Mouse (Mus musculus) lung, embryonic 16.5 days (tissue): ENCODE data around the gene Ogfrl1. TPM values are rescaled to one million over a fixed set of nuclear protein-coding genes. Genes with fewer than 3 reads are reported as not detected.

Experiments used
- ATAC-seq: fragments of 200-750 bp; cut with Nextera tagmentation; 2 replicates; pipeline ENCODE4 v1.8.0; 2017; ENCODE audit warnings: low read depth, mild to moderate bottlenecking, moderate library complexity
- H3K27ac ChIP-seq: fragments of 300-500 bp; sonication (generic); 2 replicates; pipeline ENCODE4 v1.5.1; 2014; ENCODE audit warnings: mild to moderate bottlenecking, control low read depth, low read length
- H3K27me3 ChIP-seq: fragments of 300-500 bp; sonication (generic); 2 replicates; pipeline ENCODE4 v1.6.1; 2014; ENCODE audit warnings: low read depth, low read length, mixed read lengths; ENCODE audit not compliant: control insufficient read depth, insufficient read depth
- H3K36me3 ChIP-seq: fragments of 300-500 bp; sonication (generic); 2 replicates; pipeline ENCODE4 v1.6.1; 2014; ENCODE audit warnings: low read length; ENCODE audit not compliant: control insufficient read depth, insufficient read depth
- H3K4me1 ChIP-seq: fragments of 300-500 bp; sonication (generic); replicated peaks from 2 replicates; pipeline ENCODE4 v1.6.1; 2014; ENCODE audit warnings: low read length, mixed read lengths; ENCODE audit not compliant: control insufficient read depth, insufficient read depth
- H3K4me2 ChIP-seq: fragments of 300-500 bp; sonication (generic); 2 replicates; pipeline ENCODE4 v1.6.1; 2014; ENCODE audit warnings: low read depth, low read length, control low read depth
- H3K4me3 ChIP-seq: fragments of 300-500 bp; sonication (generic); 2 replicates; pipeline ENCODE4 v1.5.1; 2014; ENCODE audit warnings: mild to moderate bottlenecking, low read length, control low read depth
- H3K9ac ChIP-seq: fragments of 300-500 bp; sonication (generic); 2 replicates; pipeline ENCODE4 v1.6.1; 2014; ENCODE audit warnings: low read length, control low read depth
- H3K9me3 ChIP-seq: fragments of 300-500 bp; sonication (generic); 2 replicates; pipeline ENCODE4 v1.6.1; 2016; ENCODE audit warnings: low read length; ENCODE audit not compliant: control insufficient read depth
- WGBS: fragments of 180-500 bp; shearing (Covaris S2); extraction: QIAGEN DNeasy Blood & Tissue Kit; methylation state at CpG from one replicate; pipeline ENCODE4 v1.1.7; 2014; 5-methylcytosine and 5-hydroxymethylcytosine counted together
- polyA plus RNA-seq: library from polyadenylated mRNA; unstranded; fragments of >200 nt; fragmentation: Nextera tagmentation; extraction: Ambion mirVana; gene quantifications from 2 replicates; pipeline ENCODE4 v1.2.1, GENCODE M21; 2015

Gene Ogfrl1
- polyA plus RNA-seq, 1 experiment from 2014 or later = 7.0 TPM

- Histone ChIP-seq H3K27ac (no peak overlapping the region), H3K4me3 (no peak overlapping the region), H3K4me2 (no peak overlapping the region), H3K9me3 (no peaks in the 10 kb centered on the region), H3K4me1 (peaks cover 5% of the 10 kb centered on the region; the same call in 1 of the 2 replicates), H3K27me3 (no peaks in the 10 kb centered on the region), H3K36me3 (no peaks in the 10 kb centered on the region), H3K9ac (no peak overlapping the region)
- no peak for ATAC-seq
- WGBS = 75% methylated on average over 13 of the region's 13 CpGs
These were observed 20.0 kb downstream of the Ogfrl1 start for GRCm38 (mm10) chr1:23377572-23377971.

DNA sequence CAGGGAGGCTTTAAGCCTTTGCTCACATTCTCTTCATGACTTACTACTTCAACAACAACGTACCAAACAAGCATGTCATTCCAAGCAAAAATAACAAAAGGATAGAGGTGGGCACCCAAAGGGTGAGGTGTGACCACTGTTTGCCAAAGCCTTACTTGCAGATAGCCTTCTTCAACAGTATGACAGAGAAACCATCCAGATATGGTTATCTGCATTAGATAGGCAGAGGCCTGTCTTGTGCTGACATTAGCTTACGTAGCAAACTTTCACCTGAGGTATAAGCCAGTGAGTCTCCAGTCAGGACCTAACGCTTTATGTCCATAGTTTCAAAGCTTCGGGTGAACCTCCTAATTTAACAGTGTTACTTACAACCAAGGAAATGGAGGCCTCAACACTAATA lies 23.4 kb downstream of the Ogfrl1 start:
- H3K4me2 ChIP-seq = no peak overlapping the region
- no peaks in the 10 kb centered on the region for H3K9me3 ChIP-seq
- no peaks in the 10 kb centered on the region for H3K36me3 ChIP-seq
- no peak for ATAC-seq
- H3K9ac ChIP-seq = no peak overlapping the region
- H3K27ac ChIP-seq = no peak overlapping the region
- H3K4me3 ChIP-seq = no peak overlapping the region
- H3K27me3 ChIP-seq = no peaks in the 10 kb centered on the region
- no peaks in the 10 kb centered on the region for H3K4me1 ChIP-seq
- WGBS = 85% methylated on average over 4 of the region's 4 CpGs

GRCm38 (mm10) chr1:23365614-23366013 lies 32.0 kb downstream of the Ogfrl1 start:
- Histone ChIP-seq H3K4me2 (no peak overlapping the region), H3K27ac (no peak overlapping the region), H3K9ac (no peak overlapping the region), H3K27me3 (no peaks in the 10 kb centered on the region), H3K36me3 (no peaks in the 10 kb centered on the region), H3K4me1 (no peaks in the 10 kb centered on the region), H3K9me3 (no peaks in the 10 kb centered on the region), H3K4me3 (no peak overlapping the region)
- ATAC-seq = no peak
- WGBS = 75% methylated on average over 2 of the region's 2 CpGs

DNA sequence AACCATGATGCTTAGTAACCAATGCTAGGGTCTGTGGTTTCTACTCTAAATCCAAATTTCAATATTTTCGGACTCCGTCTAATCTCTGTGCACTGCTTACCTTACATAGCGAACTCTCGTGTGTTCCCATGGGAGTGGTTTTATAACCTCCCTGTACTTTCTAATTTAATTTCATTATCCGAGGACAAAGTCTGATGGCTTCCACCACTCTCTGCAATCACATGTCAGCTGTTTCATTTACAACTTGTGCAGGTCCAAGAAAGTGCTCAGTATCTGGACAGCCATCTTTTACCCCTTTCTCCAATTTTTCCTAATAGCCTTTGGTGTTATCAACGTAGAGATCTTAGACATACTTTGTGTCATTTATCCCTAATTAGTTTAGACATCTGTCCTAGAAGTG lies 44.7 kb downstream of the Ogfrl1 start:
- no peak for ATAC-seq

GRCm38 (mm10) chr1:23351756-23352155 lies 45.8 kb downstream of the Ogfrl1 start:
- no peak for ATAC-seq
- Histone ChIP-seq H3K4me2 (no peak overlapping the region), H3K36me3 (no peaks in the 10 kb centered on the region), H3K27me3 (no peaks in the 10 kb centered on the region), H3K27ac (no peak overlapping the region), H3K4me1 (no peaks in the 10 kb centered on the region), H3K9ac (no peak overlapping the region), H3K9me3 (no peaks in the 10 kb centered on the region), H3K4me3 (no peak overlapping the region)
- WGBS = 51% methylated on average over 4 of the region's 4 CpGs

More for the DNA sequence above, 44.7 kb downstream of the Ogfrl1 start:
- Histone ChIP-seq H3K27me3 (no peaks in the 10 kb centered on the region), H3K4me3 (no peak overlapping the region), H3K4me1 (no peaks in the 10 kb centered on the region), H3K36me3 (no peaks in the 10 kb centered on the region), H3K27ac (no peak overlapping the region), H3K9me3 (no peaks in the 10 kb centered on the region), H3K4me2 (no peak overlapping the region), H3K9ac (no peak overlapping the region)
- 86% methylated on average over 6 of the region's 6 CpGs for WGBS

GRCm38 (mm10) chr1:23345633-23346032 lies 51.9 kb downstream of the Ogfrl1 start:
- Histone ChIP-seq H3K9me3 (no peaks in the 10 kb centered on the region), H3K4me3 (no peak overlapping the region), H3K36me3 (no peaks in the 10 kb centered on the region), H3K9ac (no peak overlapping the region), H3K27me3 (no peaks in the 10 kb centered on the region), H3K27ac (no peak overlapping the region), H3K4me1 (no peaks in the 10 kb centered on the region), H3K4me2 (no peak overlapping the region)
- 73% methylated on average over 3 of the region's 3 CpGs for WGBS
- ATAC-seq = no peak

- H3K4me3 ChIP-seq = no peak overlapping the region
- no peaks in the 10 kb centered on the region for H3K27me3 ChIP-seq
- no peak overlapping the region for H3K4me2 ChIP-seq
- no peak for ATAC-seq
- WGBS = 67% methylated on average over 4 of the region's 4 CpGs
- no peaks in the 10 kb centered on the region for H3K4me1 ChIP-seq
- no peaks in the 10 kb centered on the region for H3K36me3 ChIP-seq
- no peak overlapping the region for H3K9ac ChIP-seq
- no peaks in the 10 kb centered on the region for H3K9me3 ChIP-seq
- H3K27ac ChIP-seq = no peak overlapping the region
These were observed 54.7 kb downstream of the Ogfrl1 start for GRCm38 (mm10) chr1:23342864-23343263.

DNA sequence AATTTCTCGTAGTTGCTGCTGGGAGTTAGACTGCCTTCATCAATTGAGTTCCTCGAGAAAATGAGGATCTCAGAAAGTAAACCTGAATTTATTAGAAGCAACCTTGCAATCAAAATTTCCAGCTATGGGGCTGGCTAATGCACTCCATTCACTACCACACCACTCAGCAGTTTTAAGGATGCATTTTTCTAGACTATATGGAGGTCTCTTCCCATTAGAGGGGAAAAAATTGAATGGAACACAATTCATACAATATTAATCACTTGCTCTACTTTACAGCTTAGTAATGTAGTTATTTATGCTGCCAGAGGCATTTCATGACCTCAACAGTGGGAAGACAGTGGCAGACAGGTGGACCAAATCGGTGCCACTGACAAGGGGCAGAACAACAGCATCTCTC lies 55.3 kb downstream of the Ogfrl1 start:
- H3K4me3 ChIP-seq = no peak overlapping the region
- no peak overlapping the region for H3K9ac ChIP-seq
- no peaks in the 10 kb centered on the region for H3K9me3 ChIP-seq
- no peak overlapping the region for H3K27ac ChIP-seq
- H3K4me2 ChIP-seq = no peak overlapping the region
- 85% methylated on average over 3 of the region's 3 CpGs for WGBS
- no peaks in the 10 kb centered on the region for H3K4me1 ChIP-seq
- no peak for ATAC-seq
- H3K36me3 ChIP-seq = no peaks in the 10 kb centered on the region
- no peaks in the 10 kb centered on the region for H3K27me3 ChIP-seq

- no peaks in the 10 kb centered on the region for H3K9me3 ChIP-seq
- no peaks in the 10 kb centered on the region for H3K27me3 ChIP-seq
- ATAC-seq = no peak
- H3K27ac ChIP-seq = no peak overlapping the region
- H3K4me1 ChIP-seq = no peaks in the 10 kb centered on the region
- H3K4me3 ChIP-seq = no peak overlapping the region
- 81% methylated on average over 13 of the region's 13 CpGs for WGBS
- H3K4me2 ChIP-seq = no peak overlapping the region
- no peaks in the 10 kb centered on the region for H3K36me3 ChIP-seq
- no peak overlapping the region for H3K9ac ChIP-seq
These were observed 61.7 kb downstream of the Ogfrl1 start for GRCm38 (mm10) chr1:23335726-23336363.

DNA sequence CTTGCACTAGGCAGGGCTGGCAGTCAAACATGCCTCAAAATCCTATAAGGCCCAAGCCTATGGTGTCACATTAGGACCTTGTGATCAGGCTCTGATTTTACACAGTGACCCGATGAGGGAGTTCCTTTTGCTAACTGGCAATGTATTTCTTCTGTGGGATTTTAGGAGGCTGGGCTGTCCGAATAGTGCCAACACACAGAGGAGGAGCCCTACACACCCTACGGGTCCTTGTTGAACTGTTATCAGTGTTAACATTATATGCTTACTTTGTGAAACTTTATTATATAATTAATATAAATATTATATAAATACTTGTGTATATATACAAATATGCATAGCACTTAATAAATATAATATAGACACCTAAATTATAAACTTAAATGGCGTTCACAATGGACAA lies 62.5 kb downstream of the Ogfrl1 start:
- Histone ChIP-seq H3K9me3 (no peaks in the 10 kb centered on the region), H3K4me1 (no peaks in the 10 kb centered on the region), H3K4me3 (no peak overlapping the region), H3K27ac (no peak overlapping the region), H3K4me2 (no peak overlapping the region), H3K36me3 (no peaks in the 10 kb centered on the region), H3K27me3 (no peaks in the 10 kb centered on the region), H3K9ac (no peak overlapping the region)
- WGBS = 76% methylated on average over 4 of the region's 4 CpGs
- ATAC-seq = no peak
